Mouse (Mus musculus): ENCODE results near the gene 4930469K13Rik. TPM values are rescaled to one million over a fixed set of nuclear protein-coding genes. Genes with fewer than 3 reads are reported as not detected.

Gene 4930469K13Rik
- polyA plus RNA-seq, 1 experiment from 2014 or later, result not detected

- Histone ChIP-seq H3K27ac (replicated peaks) (no peak overlapping the region), H3K9ac (ENCODE audit: low read length) (no peak overlapping the region), H3K36me3 (ENCODE audit: control insufficient read depth, insufficient read depth, low read length) (no peaks in the 10 kb centered on the region), H3K4me2 (replicated peaks; ENCODE audit: low read depth) (no peak overlapping the region), H3K9me3 (ENCODE audit: control insufficient read depth, low read length) (no peaks in the 10 kb centered on the region), H3K27me3 (ENCODE audit: control insufficient read depth, insufficient read depth, low read length) (no peaks in the 10 kb centered on the region), H3K4me1 (replicated peaks; ENCODE audit: control insufficient read depth, insufficient read depth) (no peaks in the 10 kb centered on the region), H3K4me3 (ENCODE audit: low read depth, low read length) (no peak overlapping the region)
- no peak for TF ChIP-seq EP300 (optimal IDR thresholded peaks at IDR 0.05)
- TF ChIP-seq CTCF (IDR thresholded peaks at IDR 0.05; ENCODE audit: low read depth), result no peak
- DNase-seq (ENCODE audit: low spot score) (no peak), ATAC-seq (ENCODE audit: low FRiP score, low TSS enrichment) (no peak)
- 48% methylated on average over 4 of the region's 4 CpGs for WGBS
Observed at GRCm38 (mm10) chr11:34112781-34113380, 14.5 kb upstream of the 4930469K13Rik start.

DNA sequence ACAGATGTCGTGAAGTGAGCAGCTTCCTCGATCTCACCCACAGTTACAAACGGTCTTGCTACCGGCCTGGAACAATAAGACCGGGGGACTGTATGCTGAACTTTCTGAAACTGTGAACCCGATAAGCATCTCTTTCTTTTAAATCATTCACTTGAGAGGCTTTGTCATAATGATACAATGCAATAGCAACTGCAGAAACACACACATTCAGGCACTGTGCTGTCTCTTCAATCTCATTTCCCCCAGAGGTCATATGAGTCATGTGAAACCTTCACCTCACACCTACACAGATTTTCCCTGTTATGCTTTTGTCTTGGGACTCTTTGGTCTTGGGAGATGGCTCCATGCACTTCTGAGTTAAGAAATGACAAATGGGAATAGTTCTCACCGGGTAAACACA is 13.6 kb upstream of the 4930469K13Rik start:
- Histone ChIP-seq H3K4me2 (replicated peaks; ENCODE audit: low read depth) (no peak overlapping the region), H3K9me3 (ENCODE audit: control insufficient read depth, low read length) (no peaks in the 10 kb centered on the region), H3K4me3 (ENCODE audit: low read depth, low read length) (no peak overlapping the region), H3K36me3 (ENCODE audit: control insufficient read depth, insufficient read depth, low read length) (no peaks in the 10 kb centered on the region), H3K27me3 (ENCODE audit: control insufficient read depth, insufficient read depth, low read length) (no peaks in the 10 kb centered on the region), H3K4me1 (replicated peaks; ENCODE audit: control insufficient read depth, insufficient read depth) (no peaks in the 10 kb centered on the region), H3K9ac (ENCODE audit: low read length) (no peak overlapping the region), H3K27ac (replicated peaks) (no peak overlapping the region)
- DNase-seq (ENCODE audit: low spot score) (no peak), ATAC-seq (ENCODE audit: low FRiP score, low TSS enrichment) (no peak)
- TF ChIP-seq CTCF (IDR thresholded peaks at IDR 0.05; ENCODE audit: low read depth), result no peak
- no peak for TF ChIP-seq EP300 (optimal IDR thresholded peaks at IDR 0.05)
- WGBS, result 71% methylated on average over 7 of the region's 7 CpGs

DNA sequence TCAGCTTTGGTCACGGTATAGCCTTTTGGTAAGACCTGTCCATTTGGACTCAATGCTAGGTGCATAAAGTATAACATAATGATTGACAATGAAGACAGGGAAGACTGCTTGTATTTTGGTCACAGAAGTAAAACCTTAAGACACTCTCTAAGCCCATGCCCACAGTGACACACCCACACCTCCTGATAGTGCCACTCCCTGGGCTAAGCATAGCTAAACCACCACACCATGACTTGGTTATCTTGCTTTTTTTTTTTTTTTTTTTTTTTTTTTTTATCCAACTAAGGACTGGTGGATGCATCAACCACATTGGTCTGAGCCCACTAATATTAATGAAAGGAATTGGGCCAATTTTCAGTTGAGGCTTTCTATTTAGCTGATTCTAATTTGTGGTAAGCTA is 10.9 kb upstream of the 4930469K13Rik start:
- Histone ChIP-seq H3K9ac (ENCODE audit: low read length) (no peak overlapping the region), H3K4me1 (replicated peaks; ENCODE audit: control insufficient read depth, insufficient read depth) (no peaks in the 10 kb centered on the region), H3K4me2 (replicated peaks; ENCODE audit: low read depth) (no peak overlapping the region), H3K36me3 (ENCODE audit: control insufficient read depth, insufficient read depth, low read length) (no peaks in the 10 kb centered on the region), H3K27ac (replicated peaks) (no peak overlapping the region), H3K27me3 (ENCODE audit: control insufficient read depth, insufficient read depth, low read length) (no peaks in the 10 kb centered on the region), H3K9me3 (ENCODE audit: control insufficient read depth, low read length) (no peaks in the 10 kb centered on the region), H3K4me3 (ENCODE audit: low read depth, low read length) (no peak overlapping the region)
- TF ChIP-seq EP300 (optimal IDR thresholded peaks at IDR 0.05), result no peak
- TF ChIP-seq CTCF (IDR thresholded peaks at IDR 0.05; ENCODE audit: low read depth), result no peak
- 73% methylated on average over 1 of the region's 1 CpGs for WGBS
- ATAC-seq (ENCODE audit: low FRiP score, low TSS enrichment), result no peak
- DNase-seq (ENCODE audit: low spot score), result no peak

- no peaks in the 10 kb centered on the region for H3K9me3 ChIP-seq (ENCODE audit: control insufficient read depth, low read length)
- no peak overlapping the region for H3K9ac ChIP-seq (ENCODE audit: low read length)
- no peak overlapping the region for H3K4me3 ChIP-seq (ENCODE audit: low read depth, low read length)
- no peak for ATAC-seq (ENCODE audit: low FRiP score, low TSS enrichment)
- no peak overlapping the region for H3K4me2 ChIP-seq (replicated peaks; ENCODE audit: low read depth)
- no peak overlapping the region for H3K27ac ChIP-seq (replicated peaks)
- whole genome bisulfite sequencing, result 42% methylated on average over 1 of the region's 1 CpGs
- no peaks in the 10 kb centered on the region for H3K36me3 ChIP-seq (ENCODE audit: control insufficient read depth, insufficient read depth, low read length)
- H3K27me3 ChIP-seq (ENCODE audit: control insufficient read depth, insufficient read depth, low read length), result no peaks in the 10 kb centered on the region
- H3K4me1 ChIP-seq (replicated peaks; ENCODE audit: control insufficient read depth, insufficient read depth), result no peaks in the 10 kb centered on the region
- no peak for DNase-seq (ENCODE audit: low spot score)
- TF ChIP-seq EP300 (optimal IDR thresholded peaks at IDR 0.05) (no peak), CTCF (IDR thresholded peaks at IDR 0.05; ENCODE audit: low read depth) (no peak)
Observed at GRCm38 (mm10) chr11:34104919-34105318, 6.6 kb upstream of the 4930469K13Rik start.

GRCm38 (mm10) chr11:34101827-34102226 is 3.5 kb upstream of the 4930469K13Rik start:
- H3K9ac ChIP-seq (ENCODE audit: low read length), result no peak overlapping the region
- H3K4me3 ChIP-seq (ENCODE audit: low read depth, low read length), result no peak overlapping the region
- WGBS, result 78% methylated on average over 4 of the region's 4 CpGs
- no peaks in the 10 kb centered on the region for H3K4me1 ChIP-seq (replicated peaks; ENCODE audit: control insufficient read depth, insufficient read depth)
- DNase-seq (ENCODE audit: low spot score) (no peak), ATAC-seq (ENCODE audit: low FRiP score, low TSS enrichment) (no peak)
- H3K4me2 ChIP-seq (replicated peaks; ENCODE audit: low read depth), result no peak overlapping the region
- TF ChIP-seq EP300 (optimal IDR thresholded peaks at IDR 0.05), result no peak
- TF ChIP-seq CTCF (IDR thresholded peaks at IDR 0.05; ENCODE audit: low read depth), result no peak
- H3K27ac ChIP-seq (replicated peaks), result no peak overlapping the region
- H3K27me3 ChIP-seq (ENCODE audit: control insufficient read depth, insufficient read depth, low read length), result no peaks in the 10 kb centered on the region
- no peaks in the 10 kb centered on the region for H3K36me3 ChIP-seq (ENCODE audit: control insufficient read depth, insufficient read depth, low read length)
- no peaks in the 10 kb centered on the region for H3K9me3 ChIP-seq (ENCODE audit: control insufficient read depth, low read length)

- no peaks in the 10 kb centered on the region for H3K36me3 ChIP-seq (ENCODE audit: control insufficient read depth, insufficient read depth, low read length)
- H3K27ac ChIP-seq (replicated peaks), result no peak overlapping the region
- H3K9ac ChIP-seq (ENCODE audit: low read length), result no peak overlapping the region
- no peaks in the 10 kb centered on the region for H3K9me3 ChIP-seq (ENCODE audit: control insufficient read depth, low read length)
- no peak overlapping the region for H3K4me2 ChIP-seq (replicated peaks; ENCODE audit: low read depth)
- no peaks in the 10 kb centered on the region for H3K27me3 ChIP-seq (ENCODE audit: control insufficient read depth, insufficient read depth, low read length)
- WGBS, result 48% methylated on average over 3 of the region's 3 CpGs
- DNase-seq (ENCODE audit: low spot score) (no peak), ATAC-seq (ENCODE audit: low FRiP score, low TSS enrichment) (no peak)
- no peaks in the 10 kb centered on the region for H3K4me1 ChIP-seq (replicated peaks; ENCODE audit: control insufficient read depth, insufficient read depth)
- H3K4me3 ChIP-seq (ENCODE audit: low read depth, low read length), result no peak overlapping the region
- TF ChIP-seq EP300 (optimal IDR thresholded peaks at IDR 0.05) (no peak), CTCF (IDR thresholded peaks at IDR 0.05; ENCODE audit: low read depth) (peak; percentile 57)
Observed at GRCm38 (mm10) chr11:34087064-34087463, 11.3 kb downstream of the 4930469K13Rik start.

Data from stomach, postnatal 0 days (tissue).